Mouse (Mus musculus) forebrain, embryonic 12.5 days (tissue): ENCODE data around the gene Smarcc1. TPM values are rescaled to one million over a fixed set of nuclear protein-coding genes. Genes with fewer than 3 reads are reported as not detected.
A peak's percentile ranks its signal among the peaks of the same experiment; 100 is the strongest.
"Not testable (repeated sequence)": the region's sequence is repeated elsewhere in the genome, so short reads cannot be mapped to it uniquely, and the experiment has no call there.

Source experiments
- ATAC-seq: fragments of 200-750 bp; cut with Nextera tagmentation; 2 replicates; pipeline ENCODE4 v1.8.0; 2017; ENCODE audit warnings: moderate TSS enrichment; ENCODE audit not compliant: low FRiP score
- H3K27ac ChIP-seq: fragments of 300-500 bp; sonication (generic); 2 replicates; pipeline ENCODE4 v1.5.1; 2016; ENCODE audit warnings: mild to moderate bottlenecking
- H3K27me3 ChIP-seq: fragments of 300-500 bp; sonication (generic); 2 replicates; pipeline ENCODE4 v1.6.1; 2016; ENCODE audit warnings: mild to moderate bottlenecking
- H3K36me3 ChIP-seq: fragments of 300-500 bp; sonication (generic); replicated peaks from 2 replicates; pipeline ENCODE4 v1.6.1; 2016; ENCODE audit warnings: mild to moderate bottlenecking
- H3K4me1 ChIP-seq: fragments of 300-500 bp; sonication (generic); 2 replicates; pipeline ENCODE4 v1.6.1; 2016
- H3K4me2 ChIP-seq: fragments of 300-500 bp; sonication (generic); 2 replicates; pipeline ENCODE4 v1.6.1; 2016; ENCODE audit warnings: mild to moderate bottlenecking, moderate library complexity
- H3K4me3 ChIP-seq: fragments of 300-500 bp; sonication (generic); replicated peaks from 2 replicates; pipeline ENCODE4 v1.5.1; 2016; ENCODE audit warnings: mild to moderate bottlenecking
- H3K9ac ChIP-seq: fragments of 300-500 bp; sonication (generic); 2 replicates; pipeline ENCODE4 v1.6.1; 2016; ENCODE audit warnings: mild to moderate bottlenecking
- H3K9me3 ChIP-seq: fragments of 300-500 bp; sonication (generic); 2 replicates; pipeline ENCODE4 v1.6.1; 2016
- WGBS: fragments of 180-500 bp; shearing (Covaris S2); methylation state at CpG from one replicate; pipeline ENCODE4 v1.1.7; 2016; 5-methylcytosine and 5-hydroxymethylcytosine counted together
- polyA plus RNA-seq: library from polyadenylated mRNA; unstranded; fragments of >200 nt; fragmentation: Nextera tagmentation; extraction: Ambion mirVana; gene quantifications from 2 replicates; pipeline ENCODE4 v1.2.1, GENCODE M21; 2016

Gene Smarcc1
- polyA plus RNA-seq, 1 experiment from 2014 or later: 235 TPM

GRCm38 (mm10) chr9:110134176-110134575 lies 16.7 kb downstream of the Smarcc1 start:
- 81% methylated on average over 5 of the region's 5 CpGs for WGBS
- no peak for ATAC-seq
- H3K4me1 ChIP-seq: peaks cover 34% of the 10 kb centered on the region
- peaks cover 51% of the 10 kb centered on the region for H3K36me3 ChIP-seq
- no peaks in the 10 kb centered on the region for H3K27me3 ChIP-seq
- H3K4me3 ChIP-seq: peak overlapping the region; percentile 93; the same call in 1 of the 2 replicates
- peak overlapping the region; percentile 63 for H3K4me2 ChIP-seq
- no peak overlapping the region for H3K27ac ChIP-seq
- no peaks in the 10 kb centered on the region for H3K9me3 ChIP-seq
- no peak overlapping the region for H3K9ac ChIP-seq

GRCm38 (mm10) chr9:110139119-110139518 lies 21.6 kb downstream of the Smarcc1 start:
- no peak overlapping the region for H3K9ac ChIP-seq
- no peaks in the 10 kb centered on the region for H3K9me3 ChIP-seq
- H3K36me3 ChIP-seq: peaks cover 88% of the 10 kb centered on the region
- ATAC-seq: no peak
- no peak overlapping the region for H3K27ac ChIP-seq
- H3K27me3 ChIP-seq: no peaks in the 10 kb centered on the region
- no peak overlapping the region for H3K4me2 ChIP-seq
- WGBS: 91% methylated on average over 4 of the region's 4 CpGs
- peaks cover 14% of the 10 kb centered on the region for H3K4me1 ChIP-seq
- H3K4me3 ChIP-seq: no peak overlapping the region

- Histone ChIP-seq H3K9me3 (no peaks in the 10 kb centered on the region), H3K4me2 (no peak overlapping the region), H3K36me3 (peaks cover 83% of the 10 kb centered on the region), H3K27ac (no peak overlapping the region), H3K4me3 (no peak overlapping the region), H3K4me1 (no peaks in the 10 kb centered on the region), H3K9ac (no peak overlapping the region), H3K27me3 (no peaks in the 10 kb centered on the region)
- 97% methylated on average over 1 of the region's 1 CpGs for WGBS
- no peak for ATAC-seq
Observed at GRCm38 (mm10) chr9:110142097-110142496, 24.6 kb downstream of the Smarcc1 start.

- ATAC-seq: no peak
- H3K27me3 ChIP-seq: no peaks in the 10 kb centered on the region
- 85% methylated on average over 2 of the region's 2 CpGs for WGBS
- H3K9ac ChIP-seq: no peak overlapping the region
- no peak overlapping the region for H3K4me2 ChIP-seq
- H3K4me3 ChIP-seq: no peak overlapping the region
- no peaks in the 10 kb centered on the region for H3K4me1 ChIP-seq
- no peak overlapping the region for H3K27ac ChIP-seq
- peaks cover 82% of the 10 kb centered on the region for H3K36me3 ChIP-seq
- no peaks in the 10 kb centered on the region for H3K9me3 ChIP-seq
Observed at GRCm38 (mm10) chr9:110148598-110148997, 31.1 kb downstream of the Smarcc1 start.

GRCm38 (mm10) chr9:110159036-110159435 lies 41.5 kb downstream of the Smarcc1 start:
- WGBS: 81% methylated on average over 1 of the region's 1 CpGs
- ATAC-seq: no peak
- Histone ChIP-seq H3K36me3 (peaks cover 72% of the 10 kb centered on the region), H3K9me3 (no peaks in the 10 kb centered on the region), H3K27me3 (no peaks in the 10 kb centered on the region), H3K9ac (no peak overlapping the region), H3K27ac (no peak overlapping the region), H3K4me1 (no peaks in the 10 kb centered on the region), H3K4me2 (no peak overlapping the region), H3K4me3 (no peak overlapping the region)

GRCm38 (mm10) chr9:110160486-110160885 lies 43.0 kb downstream of the Smarcc1 start:
- not testable (repeated sequence) for H3K9ac ChIP-seq, H3K27ac ChIP-seq, H3K27me3 ChIP-seq, H3K4me2 ChIP-seq, H3K4me3 ChIP-seq, ATAC-seq, H3K4me1 ChIP-seq, H3K9me3 ChIP-seq
- WGBS: 91% methylated on average over 2 of the region's 2 CpGs
- peaks cover 71% of the 10 kb centered on the region for H3K36me3 ChIP-seq

GRCm38 (mm10) chr9:110162441-110162840 lies 44.9 kb downstream of the Smarcc1 start:
- Histone ChIP-seq H3K36me3 (peaks cover 74% of the 10 kb centered on the region), H3K9me3 (no peaks in the 10 kb centered on the region), H3K27me3 (no peaks in the 10 kb centered on the region), H3K27ac (no peak overlapping the region), H3K4me2 (no peak overlapping the region), H3K4me3 (no peak overlapping the region), H3K9ac (no peak overlapping the region), H3K4me1 (no peaks in the 10 kb centered on the region)
- 93% methylated on average over 5 of the region's 5 CpGs for WGBS
- no peak for ATAC-seq

- Histone ChIP-seq H3K36me3 (peaks cover 74% of the 10 kb centered on the region), H3K4me1 (no peaks in the 10 kb centered on the region), H3K9ac (no peak overlapping the region), H3K4me3 (no peak overlapping the region), H3K4me2 (no peak overlapping the region), H3K27ac (no peak overlapping the region), H3K27me3 (no peaks in the 10 kb centered on the region), H3K9me3 (no peaks in the 10 kb centered on the region)
- WGBS: 97% methylated on average over 2 of the region's 2 CpGs
- ATAC-seq: no peak
Observed at GRCm38 (mm10) chr9:110163071-110163470, 45.6 kb downstream of the Smarcc1 start.

- Histone ChIP-seq H3K9me3 (no peaks in the 10 kb centered on the region), H3K4me1 (no peaks in the 10 kb centered on the region), H3K27me3 (no peaks in the 10 kb centered on the region), H3K4me3 (no peak overlapping the region), H3K4me2 (no peak overlapping the region), H3K27ac (no peak overlapping the region), H3K9ac (no peak overlapping the region), H3K36me3 (peaks cover 86% of the 10 kb centered on the region)
- ATAC-seq: no peak
- 92% methylated on average over 5 of the region's 5 CpGs for WGBS
Observed at GRCm38 (mm10) chr9:110170858-110171257, 53.4 kb downstream of the Smarcc1 start.

GRCm38 (mm10) chr9:110199870-110200269 lies 82.4 kb downstream of the Smarcc1 start:
- Histone ChIP-seq H3K27me3 (no peaks in the 10 kb centered on the region), H3K4me3 (no peak overlapping the region), H3K4me2 (no peak overlapping the region), H3K9me3 (no peaks in the 10 kb centered on the region), H3K27ac (no peak overlapping the region), H3K4me1 (peaks cover 3% of the 10 kb centered on the region), H3K36me3 (peaks cover 82% of the 10 kb centered on the region), H3K9ac (no peak overlapping the region)
- ATAC-seq: no peak
- WGBS: 93% methylated on average over 2 of the region's 2 CpGs

- Histone ChIP-seq H3K27me3 (no peaks in the 10 kb centered on the region), H3K36me3 (peaks cover 73% of the 10 kb centered on the region), H3K4me3 (no peak overlapping the region), H3K27ac (peak overlapping the region; percentile 95), H3K9me3 (no peaks in the 10 kb centered on the region), H3K9ac (no peak overlapping the region), H3K4me1 (peaks cover 25% of the 10 kb centered on the region), H3K4me2 (peak overlapping the region; percentile 25)
- ATAC-seq: peak; percentile 94
- WGBS: 12% methylated on average over 15 of the region's 15 CpGs
Observed at GRCm38 (mm10) chr9:110205526-110206404, 88.3 kb downstream of the Smarcc1 start.

- WGBS: 41% methylated on average over 2 of the region's 2 CpGs
- H3K9ac ChIP-seq: no peak overlapping the region
- peak overlapping the region; percentile 95 for H3K27ac ChIP-seq
- H3K36me3 ChIP-seq: peaks cover 73% of the 10 kb centered on the region
- ATAC-seq: no peak
- H3K4me3 ChIP-seq: no peak overlapping the region
- H3K9me3 ChIP-seq: no peaks in the 10 kb centered on the region
- H3K27me3 ChIP-seq: no peaks in the 10 kb centered on the region
- peak overlapping the region; percentile 25; the same call in 1 of the 2 replicates for H3K4me2 ChIP-seq
- peaks cover 25% of the 10 kb centered on the region for H3K4me1 ChIP-seq
Observed at GRCm38 (mm10) chr9:110206437-110206836, 88.9 kb downstream of the Smarcc1 start.

- Histone ChIP-seq H3K4me3 (no peak overlapping the region), H3K9me3 (no peaks in the 10 kb centered on the region), H3K9ac (no peak overlapping the region), H3K36me3 (peaks cover 70% of the 10 kb centered on the region), H3K27me3 (no peaks in the 10 kb centered on the region), H3K4me1 (peaks cover 25% of the 10 kb centered on the region), H3K4me2 (no peak overlapping the region), H3K27ac (no peak overlapping the region)
- 78% methylated on average over 7 of the region's 7 CpGs for WGBS
- no peak for ATAC-seq
Observed at GRCm38 (mm10) chr9:110208265-110208664, 90.8 kb downstream of the Smarcc1 start.
